8 mouse cellular contexts compared by ENCODE assay signal in the genomic region with DNA sequence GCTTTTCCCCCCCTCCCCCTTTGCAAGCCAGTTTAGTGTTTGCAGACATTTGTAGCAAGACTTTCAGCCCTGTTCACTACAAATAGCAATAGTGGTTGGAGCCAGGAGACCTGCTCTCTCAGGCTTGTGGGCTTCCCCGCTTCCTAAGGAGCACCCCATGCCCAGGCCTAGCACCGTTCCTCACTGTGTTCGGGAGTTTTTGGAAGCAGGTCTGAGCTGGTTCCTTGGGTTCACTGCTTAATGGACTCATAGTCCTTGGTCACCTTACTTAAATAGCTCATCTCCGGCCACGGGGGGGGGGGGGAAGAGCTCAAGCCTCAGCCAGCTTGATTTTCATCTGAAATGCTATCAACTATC. TPM values are rescaled to one million over a fixed set of nuclear protein-coding genes. Genes with fewer than 3 reads are reported as not detected.
DNase-seq lines count a peak whose midpoint lies in the region; ATAC-seq and TF ChIP-seq lines count a peak whose summit lies in the region.

No protein-coding gene starts in this region.

- H3K4me3 ChIP-seq in kidney, adult 2 months (ENCODE audit: insufficient read depth, low read depth, low read length), result no peak overlapping the region
- H3K4me3 ChIP-seq in spleen, adult 2 months (ENCODE audit: extremely low read depth, insufficient read depth, insufficient read length), result no peak overlapping the region
- no peak overlapping the region for H3K4me3 ChIP-seq in neural tube, embryonic 15.5 days (replicated peaks)

- no peak overlapping the region for H3K4me2 ChIP-seq in neural tube, embryonic 15.5 days

- no peak overlapping the region for H3K9ac ChIP-seq in neural tube, embryonic 15.5 days (replicated peaks)

- ATAC-seq in neural tube, embryonic 15.5 days (ENCODE audit: low FRiP score), result no peak

- WGBS in kidney, adult 2 months, result 46% methylated on average over 5 of the region's 5 CpGs
- 80% methylated on average over 5 of the region's 5 CpGs for WGBS in spleen, adult 2 months
- 79% methylated on average over 5 of the region's 5 CpGs for WGBS in neural tube, embryonic 15.5 days

- 0 out of 2 replicates have a peak, but pooled peaks cover 2% of the 10 kb centered on the region for H3K36me3 ChIP-seq in kidney, adult 2 months (ENCODE audit: control insufficient read depth, insufficient read depth, low read length)
- H3K36me3 ChIP-seq in spleen, adult 2 months (ENCODE audit: control insufficient read depth, insufficient read depth, low read length), result peaks cover 16% of the 10 kb centered on the region
- H3K36me3 ChIP-seq in neural tube, embryonic 15.5 days, result peaks cover 35% of the 10 kb centered on the region

- no peak for TF ChIP-seq CTCF in kidney, adult 2 months (conservative IDR thresholded peaks at IDR 0.05; ENCODE audit: insufficient read depth, insufficient read length, low read depth, low read length)
- no peak for TF ChIP-seq CTCF in spleen, adult 2 months (IDR thresholded peaks at IDR 0.05; ENCODE audit: extremely low read depth, insufficient read depth, insufficient read length, insufficient replicate concordance)

- peak overlapping the region; percentile 39 for H3K27ac ChIP-seq in kidney, adult 2 months (ENCODE audit: insufficient read depth, low read depth, low read length)
- H3K27ac ChIP-seq in spleen, adult 2 months (ENCODE audit: insufficient read depth, low read length), result peak overlapping the region; percentile 36
- peak overlapping the region; percentile 52 for H3K27ac ChIP-seq in neural tube, embryonic 15.5 days (replicated peaks)

- H3K9me3 ChIP-seq in neural tube, embryonic 15.5 days (replicated peaks), result no peaks in the 10 kb centered on the region

- DNase-seq in cerebellum, postnatal 25 days, result peak; percentile 31 to 35
- no peak for DNase-seq in cerebellum, adult 8-10 months
- no peak for DNase-seq in kidney, adult 2 months
- no peak for DNase-seq in kidney, postnatal 14 days
- no peak for DNase-seq in spleen, adult 2 months (ENCODE audit: low read depth in 1 of 2, low spot score in 2 of 2)
- DNase-seq in spleen, postnatal 10 days (ENCODE audit: low spot score in 2 of 2), result no peak
- no peak for DNase-seq in lung, postnatal 25 days (ENCODE audit: low spot score)

- H3K27me3 ChIP-seq in kidney, adult 2 months (replicated peaks; ENCODE audit: control insufficient read depth, insufficient read depth, low read length), result no peaks in the 10 kb centered on the region
- no peaks in the 10 kb centered on the region for H3K27me3 ChIP-seq in spleen, adult 2 months (ENCODE audit: control insufficient read depth, insufficient read depth, low read length)
- no peaks in the 10 kb centered on the region for H3K27me3 ChIP-seq in neural tube, embryonic 15.5 days (replicated peaks)

- H3K4me1 ChIP-seq in kidney, adult 2 months (ENCODE audit: control insufficient read depth, insufficient read depth, low read length), result peaks cover 13% of the 10 kb centered on the region; the same call in 1 of the 2 replicates
- H3K4me1 ChIP-seq in spleen, adult 2 months (ENCODE audit: control insufficient read depth, insufficient read depth, insufficient read length), result peaks cover 27% of the 10 kb centered on the region; the same call in 1 of the 2 replicates
- H3K4me1 ChIP-seq in neural tube, embryonic 15.5 days, result peaks cover 19% of the 10 kb centered on the region

- no peak for TF ChIP-seq POLR2A in kidney, adult 2 months (IDR thresholded peaks at IDR 0.05; ENCODE audit: low read depth, low read length)
- TF ChIP-seq POLR2A in spleen, adult 2 months (IDR thresholded peaks at IDR 0.05; ENCODE audit: low read depth, low read length), result no peak

RNA-seq across cellular contexts. Expression of gene Adora2a, which starts 12.7 kb away (rescaled TPM):
- 11.4 and 13.3 TPM in 2 replicates for polyA plus RNA-seq in kidney, adult 2 months (2012; rRNA removed)
- polyA plus RNA-seq in spleen, adult 2 months (2012; rRNA removed), result 30.8 and 44.2 TPM in 2 replicates
- 3.3 and 4.6 TPM in 2 replicates for polyA plus RNA-seq in neural tube, embryonic 15.5 days (2015; fragmentation: Nextera tagmentation; extraction: Ambion mirVana)

Comparison
In these comparisons a context has a peak if more than half of its experiments do, and no peak if none do; other contexts are left out.
1. DNase-seq: peak in cerebellum, postnatal 25 days (2 of 2); none in cerebellum, adult 8-10 months (single experiment), kidney, adult 2 months (single experiment), kidney, postnatal 14 days (single experiment), spleen, adult 2 months (0 of 2), spleen, postnatal 10 days (0 of 2) and lung, postnatal 25 days (single experiment).
2. Peak in every context shown above with its lines, with median percentiles within 50 percentile points of each other: H3K27ac ChIP-seq.